Mouse (Mus musculus): ENCODE data around the gene Tbata. TPM values are rescaled to one million over a fixed set of nuclear protein-coding genes. Genes with fewer than 3 reads are reported as not detected.

The Tbata gene
- polyA plus RNA-seq, 1 experiment from 2014 or later = not detected

DNA sequence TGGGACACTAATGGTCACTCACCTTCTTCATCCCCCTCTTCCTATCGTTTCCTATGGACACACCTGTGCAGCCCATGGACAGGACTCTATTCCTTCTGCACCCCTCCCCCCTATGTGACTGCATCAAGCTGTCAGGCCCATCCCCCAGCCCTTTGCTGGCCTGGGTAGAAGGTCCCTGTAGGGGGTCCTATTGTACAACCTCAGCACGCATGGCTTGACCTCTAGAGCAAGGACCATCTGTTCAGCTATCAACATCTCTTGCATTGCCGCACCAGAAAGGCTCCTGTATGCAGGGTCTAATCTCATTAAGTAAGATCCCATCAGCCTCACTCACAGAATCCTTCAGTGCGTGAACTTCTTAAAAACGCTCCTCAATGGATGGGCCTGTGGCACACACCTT lies 53.9 kb downstream of the Tbata start:
- WGBS = 93% methylated on average over 5 of the region's 5 CpGs
- no peaks in the 10 kb centered on the region for H3K4me1 ChIP-seq (replicated peaks; ENCODE audit: control insufficient read depth, insufficient read depth, low read length)
- no peaks in the 10 kb centered on the region for H3K27me3 ChIP-seq (replicated peaks; ENCODE audit: control insufficient read depth, insufficient read depth, low read length)
- no peak overlapping the region for H3K4me2 ChIP-seq (replicated peaks; ENCODE audit: low read depth)
- no peak overlapping the region for H3K27ac ChIP-seq (ENCODE audit: low read depth, low read length)
- no peaks in the 10 kb centered on the region for H3K9me3 ChIP-seq (ENCODE audit: control insufficient read depth)
- H3K9ac ChIP-seq (ENCODE audit: low read depth, low read length) = no peak overlapping the region
- no peak for TF ChIP-seq CTCF (IDR thresholded peaks at IDR 0.05; ENCODE audit: low read depth)
- no peak for ATAC-seq
- H3K36me3 ChIP-seq (ENCODE audit: control insufficient read depth, insufficient read depth) = no peaks in the 10 kb centered on the region; the same call in 1 of the 2 replicates
- no peak overlapping the region for H3K4me3 ChIP-seq (ENCODE audit: low read depth, low read length)

DNA sequence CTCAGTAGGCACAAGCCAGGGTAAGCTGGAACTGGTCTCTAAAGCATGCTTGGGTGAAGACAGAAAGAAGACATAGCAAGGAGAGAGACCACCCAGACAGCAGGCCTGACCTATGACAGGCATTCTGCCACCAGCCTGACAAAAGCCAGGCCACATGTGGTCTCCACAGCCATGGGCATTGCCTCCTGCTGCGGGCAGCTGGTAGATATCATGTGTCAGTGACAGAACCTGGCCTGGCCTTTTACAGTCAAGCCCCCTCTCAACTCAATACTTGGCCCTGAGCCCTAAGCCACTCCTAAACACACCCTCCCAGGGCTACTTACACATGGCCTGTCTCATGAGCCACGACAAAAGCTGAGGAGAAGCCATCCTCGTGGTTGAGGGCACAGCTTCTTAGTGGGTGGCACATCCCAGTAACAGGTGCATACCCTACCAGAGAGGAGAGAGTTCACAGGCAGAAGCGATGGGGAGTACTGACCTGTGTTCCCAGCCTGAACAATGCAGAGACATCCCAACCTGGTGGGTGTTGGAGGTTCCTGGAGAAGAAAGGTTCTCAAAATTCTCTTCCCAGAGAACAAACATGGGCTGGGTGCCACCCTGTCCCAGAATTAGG lies 55.1 kb downstream of the Tbata start:
- Histone ChIP-seq H3K9ac (ENCODE audit: low read depth, low read length) (no peak overlapping the region), H3K27me3 (replicated peaks; ENCODE audit: control insufficient read depth, insufficient read depth, low read length) (no peaks in the 10 kb centered on the region), H3K9me3 (ENCODE audit: control insufficient read depth) (no peaks in the 10 kb centered on the region), H3K27ac (ENCODE audit: low read depth, low read length) (no peak overlapping the region), H3K4me3 (ENCODE audit: low read depth, low read length) (no peak overlapping the region), H3K4me1 (replicated peaks; ENCODE audit: control insufficient read depth, insufficient read depth, low read length) (no peaks in the 10 kb centered on the region), H3K4me2 (replicated peaks; ENCODE audit: low read depth) (no peak overlapping the region), H3K36me3 (ENCODE audit: control insufficient read depth, insufficient read depth) (no peaks in the 10 kb centered on the region; the same call in 1 of the 2 replicates)
- no peak for ATAC-seq
- WGBS = 48% methylated on average over 4 of the region's 4 CpGs
- no peak for TF ChIP-seq CTCF (IDR thresholded peaks at IDR 0.05; ENCODE audit: low read depth)

DNA sequence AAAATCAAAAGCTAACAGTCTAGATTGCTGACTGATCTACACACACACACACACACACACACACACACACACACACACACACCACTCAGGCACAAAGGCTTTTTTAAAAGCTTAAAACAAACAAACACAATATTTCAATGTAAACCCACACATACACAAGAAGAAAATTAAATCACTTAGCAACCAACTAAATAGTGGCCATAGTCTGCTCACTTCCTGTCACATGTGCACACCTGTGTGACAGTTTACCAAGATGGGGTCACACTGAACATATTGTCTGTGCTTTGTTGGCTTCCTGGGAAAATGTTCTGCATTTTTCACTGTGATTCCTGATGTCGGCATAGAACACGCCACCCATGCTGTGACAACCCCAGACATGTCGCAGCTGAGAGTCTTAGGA lies 60.0 kb downstream of the Tbata start:
- no peak overlapping the region for H3K9ac ChIP-seq (ENCODE audit: low read depth, low read length)
- H3K27me3 ChIP-seq (replicated peaks; ENCODE audit: control insufficient read depth, insufficient read depth, low read length) = no peaks in the 10 kb centered on the region
- no peak overlapping the region for H3K4me3 ChIP-seq (ENCODE audit: low read depth, low read length)
- no peak overlapping the region for H3K27ac ChIP-seq (ENCODE audit: low read depth, low read length)
- ATAC-seq = no peak
- WGBS = 87% methylated on average over 3 of the region's 3 CpGs
- H3K9me3 ChIP-seq (ENCODE audit: control insufficient read depth) = no peaks in the 10 kb centered on the region
- no peaks in the 10 kb centered on the region for H3K4me1 ChIP-seq (replicated peaks; ENCODE audit: control insufficient read depth, insufficient read depth, low read length)
- H3K36me3 ChIP-seq (ENCODE audit: control insufficient read depth, insufficient read depth) = no peaks in the 10 kb centered on the region; the same call in 1 of the 2 replicates
- no peak overlapping the region for H3K4me2 ChIP-seq (replicated peaks; ENCODE audit: low read depth)
- TF ChIP-seq CTCF (IDR thresholded peaks at IDR 0.05; ENCODE audit: low read depth) = no peak

DNA sequence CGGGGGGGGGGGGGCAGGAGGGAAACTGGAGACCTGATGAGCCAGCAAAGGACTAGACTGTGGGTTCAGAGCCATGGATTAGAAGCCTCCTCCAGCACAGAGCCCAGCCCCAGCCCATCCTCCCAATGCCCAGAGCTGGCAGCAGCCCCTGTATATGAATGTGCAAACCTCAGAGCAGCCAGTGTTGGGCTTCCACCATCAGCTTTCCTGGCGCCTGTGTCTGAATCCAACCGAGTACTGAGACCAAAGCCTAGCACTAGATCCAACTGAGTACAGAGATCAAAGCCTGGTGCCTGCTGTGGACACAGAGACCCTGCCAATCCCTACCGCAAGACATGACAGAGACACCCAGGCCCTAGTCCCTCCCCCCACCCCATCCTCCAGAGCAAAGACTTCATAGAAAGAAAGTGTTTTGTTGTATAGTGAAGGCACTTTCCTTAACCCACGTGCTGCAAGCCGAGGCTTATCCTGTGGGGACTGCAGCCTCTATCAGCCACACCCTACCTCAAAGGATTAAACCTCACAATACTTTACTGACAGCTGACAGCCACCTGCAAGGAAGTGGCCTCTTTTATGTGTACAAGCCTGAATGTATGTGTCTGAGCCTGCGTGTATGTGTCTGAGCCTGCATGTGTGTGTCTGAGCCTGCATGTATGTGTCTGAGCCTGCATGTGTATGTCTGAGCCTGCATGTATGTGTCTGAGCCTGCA lies 61.3 kb downstream of the Tbata start:
- H3K4me2 ChIP-seq (replicated peaks; ENCODE audit: low read depth) = no peak overlapping the region
- no peak overlapping the region for H3K27ac ChIP-seq (ENCODE audit: low read depth, low read length)
- H3K9ac ChIP-seq (ENCODE audit: low read depth, low read length) = no peak overlapping the region
- H3K4me3 ChIP-seq (ENCODE audit: low read depth, low read length) = no peak overlapping the region
- no peaks in the 10 kb centered on the region for H3K36me3 ChIP-seq (ENCODE audit: control insufficient read depth, insufficient read depth)
- no peak for TF ChIP-seq CTCF (IDR thresholded peaks at IDR 0.05; ENCODE audit: low read depth)
- 38% methylated on average over 7 of the region's 7 CpGs for WGBS
- H3K4me1 ChIP-seq (replicated peaks; ENCODE audit: control insufficient read depth, insufficient read depth, low read length) = no peaks in the 10 kb centered on the region
- H3K9me3 ChIP-seq (ENCODE audit: control insufficient read depth) = no peaks in the 10 kb centered on the region
- peak; percentile 52 for ATAC-seq
- no peaks in the 10 kb centered on the region for H3K27me3 ChIP-seq (replicated peaks; ENCODE audit: control insufficient read depth, insufficient read depth, low read length)

DNA sequence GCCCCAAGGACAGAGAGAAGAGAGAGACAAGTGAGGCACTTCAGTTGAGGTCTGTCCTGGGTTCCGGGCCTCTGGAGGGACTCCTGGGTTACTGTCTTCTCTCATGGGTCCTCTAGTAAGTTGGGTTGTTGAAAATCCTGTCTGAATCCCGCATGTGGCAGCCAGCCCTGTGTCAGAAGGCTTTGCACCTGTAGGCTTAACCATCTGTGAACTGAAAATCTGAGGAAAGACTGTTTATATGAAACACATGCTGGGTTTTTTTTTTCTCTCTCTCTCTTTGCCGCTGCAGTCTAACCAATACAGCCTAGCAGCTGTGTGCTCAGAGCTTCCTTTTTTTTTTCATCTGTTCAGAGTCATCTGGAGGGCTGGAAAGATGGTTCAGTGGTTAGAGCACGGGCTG lies 62.6 kb downstream of the Tbata start:
- no peak overlapping the region for H3K27ac ChIP-seq (ENCODE audit: low read depth, low read length)
- H3K4me2 ChIP-seq (replicated peaks; ENCODE audit: low read depth) = no peak overlapping the region
- no peaks in the 10 kb centered on the region for H3K36me3 ChIP-seq (ENCODE audit: control insufficient read depth, insufficient read depth)
- 76% methylated on average over 4 of the region's 4 CpGs for WGBS
- no peak overlapping the region for H3K9ac ChIP-seq (ENCODE audit: low read depth, low read length)
- no peaks in the 10 kb centered on the region for H3K4me1 ChIP-seq (replicated peaks; ENCODE audit: control insufficient read depth, insufficient read depth, low read length)
- no peak overlapping the region for H3K4me3 ChIP-seq (ENCODE audit: low read depth, low read length)
- no peak for ATAC-seq
- H3K9me3 ChIP-seq (ENCODE audit: control insufficient read depth) = no peaks in the 10 kb centered on the region
- TF ChIP-seq CTCF (IDR thresholded peaks at IDR 0.05; ENCODE audit: low read depth) = no peak
- H3K27me3 ChIP-seq (replicated peaks; ENCODE audit: control insufficient read depth, insufficient read depth, low read length) = no peaks in the 10 kb centered on the region

DNA sequence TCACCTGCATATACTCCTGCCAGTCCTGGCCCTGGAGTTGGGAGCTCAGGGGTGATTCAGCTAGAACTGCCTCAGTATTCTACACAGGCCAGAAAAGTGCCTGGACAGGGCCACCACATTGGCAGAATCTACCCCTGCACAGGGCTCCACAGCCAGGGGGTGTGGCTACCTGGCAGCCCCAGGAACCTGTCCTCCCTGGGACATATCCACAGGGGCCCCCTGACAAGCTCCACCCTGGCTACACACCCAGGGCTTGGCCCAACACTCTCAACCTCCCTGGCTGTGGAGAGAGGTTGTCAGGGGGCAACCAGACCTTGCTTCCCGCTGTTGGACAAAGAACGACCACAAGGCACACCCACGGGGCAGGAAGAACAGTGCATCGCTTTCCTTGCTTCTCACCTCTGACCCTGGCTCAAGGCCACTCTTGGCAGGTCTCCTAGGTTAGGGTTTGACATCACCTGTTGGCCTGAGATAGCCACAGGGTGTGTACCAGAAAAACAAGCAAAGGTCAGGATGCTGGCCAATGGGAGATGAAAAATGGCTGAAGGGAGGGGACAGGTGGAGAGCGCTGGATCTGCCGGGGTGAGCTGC lies 64.0 kb downstream of the Tbata start:
- Histone ChIP-seq H3K9me3 (ENCODE audit: control insufficient read depth) (no peaks in the 10 kb centered on the region), H3K27ac (ENCODE audit: low read depth, low read length) (no peak overlapping the region), H3K4me1 (replicated peaks; ENCODE audit: control insufficient read depth, insufficient read depth, low read length) (no peaks in the 10 kb centered on the region), H3K36me3 (ENCODE audit: control insufficient read depth, insufficient read depth) (no peaks in the 10 kb centered on the region), H3K4me2 (replicated peaks; ENCODE audit: low read depth) (no peak overlapping the region), H3K4me3 (ENCODE audit: low read depth, low read length) (no peak overlapping the region), H3K27me3 (replicated peaks; ENCODE audit: control insufficient read depth, insufficient read depth, low read length) (no peaks in the 10 kb centered on the region), H3K9ac (ENCODE audit: low read depth, low read length) (no peak overlapping the region)
- 62% methylated on average over 6 of the region's 6 CpGs for WGBS
- no peak for TF ChIP-seq CTCF (IDR thresholded peaks at IDR 0.05; ENCODE audit: low read depth)
- 0 out of 2 replicates have a peak, but pooled peaks have one; percentile 14 for ATAC-seq
